Mouse (Mus musculus) frontal cortex, adult 2 months (tissue): ENCODE data around the gene Sept9. TPM values are rescaled to one million over a fixed set of nuclear protein-coding genes. Genes with fewer than 3 reads are reported as not detected.

Source experiments
- DNase-seq, 2 experiments: peaks; one replicate each; pipeline ENCODE4 v3.0.0; 2022; ENCODE audit warnings: low spot score in 1 of 2; ENCODE audit errors: extremely low spot score in 1 of 2
- polyA plus RNA-seq: library from polyadenylated mRNA; depleted of rRNA; stranded (reverse); fragments of >200 nt; gene quantifications from 2 replicates; pipeline ENCODE4 v1.2.3, GENCODE M21; 2012

The Sept9 gene
- polyA plus RNA-seq, 1 experiment, result 33.4 TPM

- DNase-seq, result no peak
Measured at GRCm38 (mm10) chr11:117360561-117360960, 161.1 kb downstream of the Sept9 start.

- no peak for DNase-seq
Measured at GRCm38 (mm10) chr11:117362307-117362706, 162.8 kb downstream of the Sept9 start.

DNA sequence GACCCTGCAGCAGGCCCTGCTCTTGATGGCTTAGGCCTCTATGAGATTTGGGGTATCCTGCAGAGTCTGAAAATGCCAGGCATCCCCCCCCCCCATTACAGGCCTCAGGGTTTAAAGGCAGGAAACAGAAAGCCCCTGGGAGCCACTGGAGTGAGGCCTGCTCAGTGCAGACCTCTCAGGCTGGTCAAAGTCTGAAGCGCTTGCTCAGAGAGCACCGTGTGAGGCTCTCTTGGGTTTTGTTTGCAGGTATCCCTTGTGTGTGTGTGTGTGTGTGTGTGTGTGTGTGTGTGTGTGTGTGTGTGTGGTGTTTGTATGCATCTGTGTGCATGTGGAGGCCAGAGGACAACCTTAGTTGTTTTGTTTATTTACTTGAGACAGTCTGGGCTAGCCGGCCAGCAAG lies 164.5 kb downstream of the Sept9 start:
- no peak for DNase-seq

DNA sequence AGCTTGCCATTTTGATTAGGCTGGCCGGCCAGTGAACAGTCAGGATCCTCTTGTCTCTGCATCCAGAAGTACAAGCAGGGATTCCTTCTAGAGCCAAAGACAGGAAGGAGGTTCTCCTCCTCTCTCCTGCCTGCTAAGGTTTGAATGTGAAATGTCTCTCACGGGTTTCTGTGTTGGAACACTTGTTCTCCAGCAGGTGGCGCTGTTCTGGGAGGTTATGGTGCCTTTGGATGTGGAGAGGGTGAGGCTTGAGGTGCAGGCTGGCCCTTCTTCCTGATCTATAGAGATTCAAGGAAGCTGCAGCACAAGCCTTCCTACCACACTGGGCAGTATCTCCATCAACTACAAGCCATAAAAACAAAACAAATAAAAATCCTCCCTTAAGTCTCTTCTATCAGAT lies 167.0 kb downstream of the Sept9 start:
- DNase-seq, result peak in 1 of 2 experiments; percentile 50

- DNase-seq, result no peak
Measured at GRCm38 (mm10) chr11:117366861-117367357, 167.4 kb downstream of the Sept9 start.

- DNase-seq, result no peak
Measured at GRCm38 (mm10) chr11:117367937-117368336, 168.5 kb downstream of the Sept9 start.

DNA sequence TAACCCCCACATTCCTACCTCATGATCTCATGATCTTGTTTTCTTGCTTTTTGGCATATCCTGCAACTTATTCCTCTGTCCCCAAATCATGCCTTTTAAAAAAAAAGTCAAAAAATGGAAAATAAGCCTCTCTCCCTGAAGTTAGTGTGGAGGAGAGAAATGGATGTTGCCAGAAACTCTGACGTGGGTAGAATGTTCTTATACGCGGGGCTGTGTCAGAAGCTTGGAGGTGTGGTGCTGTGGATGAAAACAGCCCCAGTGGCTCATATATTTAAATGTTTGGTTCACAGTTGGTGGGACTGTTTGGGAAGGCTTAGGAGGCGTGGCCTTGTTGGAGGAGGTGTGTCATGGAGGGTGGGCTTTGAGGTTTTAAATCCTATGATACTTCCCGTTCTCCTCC lies 169.9 kb downstream of the Sept9 start:
- peak in 1 of 2 experiments; percentile 32 for DNase-seq

GRCm38 (mm10) chr11:117370262-117370850 lies 170.9 kb downstream of the Sept9 start:
- DNase-seq, result no peak

DNA sequence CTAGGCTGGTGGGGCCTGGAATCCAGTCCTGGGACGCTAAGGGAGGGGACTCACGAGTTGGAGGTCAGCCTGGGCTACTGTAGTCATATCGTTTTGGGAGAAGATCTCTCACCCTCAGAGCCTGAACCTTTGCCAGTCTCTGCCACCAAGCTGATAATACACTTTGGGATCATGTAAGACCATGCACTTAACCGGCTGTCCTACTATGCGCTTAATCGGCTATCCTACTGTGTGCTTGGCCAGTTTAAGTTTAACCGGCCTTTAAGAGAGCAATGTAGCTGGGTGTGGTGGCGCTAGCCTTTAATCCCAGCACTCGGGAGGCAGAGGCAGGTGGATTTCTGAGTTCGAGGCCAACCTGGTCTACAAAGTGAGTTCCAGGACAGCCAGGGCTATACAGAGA lies 173.1 kb downstream of the Sept9 start:
- DNase-seq, result no peak

DNA sequence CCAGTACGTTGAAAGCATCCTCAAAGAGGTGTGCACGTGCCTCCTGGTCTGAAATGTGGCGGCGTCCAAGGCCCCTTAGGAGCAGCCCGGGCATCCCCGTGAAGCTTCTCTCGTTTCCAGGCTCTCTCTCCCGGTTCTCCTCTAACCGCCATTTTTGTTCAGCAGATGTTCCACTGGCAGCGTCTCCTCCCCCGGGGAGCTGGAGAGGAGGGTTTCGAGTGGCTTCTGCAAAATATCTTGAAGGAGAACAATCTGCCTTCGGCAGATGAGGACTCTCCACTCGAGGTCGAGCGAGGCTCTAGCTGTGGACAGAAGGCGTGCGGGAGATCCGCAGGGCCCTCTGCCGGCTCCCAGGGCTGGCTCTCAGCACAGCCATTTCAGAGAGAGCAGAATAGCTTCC lies 173.7 kb downstream of the Sept9 start:
- no peak for DNase-seq

- no peak for DNase-seq
Measured at GRCm38 (mm10) chr11:117373870-117374269, 174.4 kb downstream of the Sept9 start.

- no peak for DNase-seq
Measured at GRCm38 (mm10) chr11:117374288-117374687, 174.8 kb downstream of the Sept9 start.

DNA sequence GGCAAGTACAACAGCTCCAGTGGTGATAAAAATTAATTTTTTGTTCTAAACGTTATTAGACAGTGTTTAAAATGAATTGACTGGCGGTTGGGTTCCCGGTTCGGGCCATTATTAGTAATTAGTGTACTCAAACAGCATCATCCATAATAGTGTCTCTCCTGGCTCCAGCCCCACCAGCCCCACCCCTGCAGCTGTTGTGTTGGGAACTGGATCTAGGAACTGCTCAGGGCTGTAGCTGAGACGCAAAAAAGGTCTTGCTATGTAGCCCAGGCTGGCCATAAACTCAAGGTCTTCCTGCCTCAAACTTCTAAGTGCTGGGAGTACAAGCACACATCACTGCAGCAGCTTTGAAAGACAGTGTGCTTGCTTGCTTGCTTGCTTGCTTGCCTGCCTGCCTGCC lies 180.3 kb downstream of the Sept9 start:
- DNase-seq, result no peak

- DNase-seq, result no peak
Measured at GRCm38 (mm10) chr11:117384235-117384634, 184.8 kb downstream of the Sept9 start.

- DNase-seq, result peak; percentile 84 to 99
Measured at GRCm38 (mm10) chr11:117384897-117385296, 185.4 kb downstream of the Sept9 start.

DNA sequence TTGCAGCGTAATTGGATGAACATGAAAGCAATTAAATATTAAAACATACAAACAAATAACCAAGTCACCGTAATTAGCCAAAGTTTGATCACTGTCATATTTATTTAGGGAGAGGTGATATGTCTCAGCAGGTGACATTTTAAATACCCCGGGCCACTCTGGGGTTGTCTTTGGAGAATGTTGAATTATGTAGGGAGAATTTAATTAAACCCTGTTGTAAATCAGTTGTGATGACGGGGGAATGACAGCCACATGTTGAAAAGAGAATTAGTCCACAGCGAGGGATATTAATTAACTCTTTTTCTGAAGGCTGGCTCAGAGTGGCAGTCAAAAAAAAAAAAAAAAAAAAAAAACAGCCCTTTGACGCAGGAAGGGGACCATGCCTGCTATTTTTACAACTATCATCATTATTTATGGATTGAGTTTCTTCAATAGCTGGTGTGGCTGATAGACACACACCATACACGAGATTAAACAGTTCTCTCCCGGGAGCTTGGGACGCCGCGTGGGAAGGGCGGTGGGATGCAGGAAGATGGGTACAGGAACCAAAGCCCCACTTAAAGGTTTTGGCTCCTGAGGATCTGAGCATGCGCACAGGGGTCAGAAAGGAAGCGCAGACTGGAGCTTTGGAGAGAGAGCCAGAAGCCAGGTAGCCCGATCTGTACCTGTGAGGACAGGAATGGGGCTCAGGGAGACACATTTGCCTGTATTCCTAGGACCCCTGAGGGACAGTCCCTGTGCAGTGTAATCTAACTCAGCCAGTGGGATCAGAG lies 186.1 kb downstream of the Sept9 start:
- DNase-seq, result no peak

DNA sequence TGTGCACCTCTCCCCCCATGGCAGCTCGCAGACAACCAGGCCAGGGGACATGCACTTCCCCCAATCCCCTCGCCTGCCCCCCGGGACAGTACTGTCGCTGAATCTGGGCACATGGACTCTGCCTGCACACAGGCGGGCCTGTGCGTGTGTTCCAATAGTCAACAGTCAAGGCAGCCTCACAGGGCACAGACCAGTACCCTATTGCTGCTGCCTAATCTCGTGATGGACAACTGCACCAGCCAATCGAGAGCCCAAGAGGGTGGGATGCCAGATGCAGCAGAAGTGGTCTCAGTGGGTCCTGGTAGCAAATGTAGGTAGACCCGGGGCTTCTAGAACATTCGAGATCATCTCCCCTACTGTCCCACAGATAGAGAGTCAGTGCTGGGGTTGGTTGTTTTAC lies 187.8 kb downstream of the Sept9 start:
- DNase-seq, result no peak

- DNase-seq, result peak in 1 of 2 experiments; percentile 44
Measured at GRCm38 (mm10) chr11:117390001-117390402, 190.5 kb downstream of the Sept9 start.

GRCm38 (mm10) chr11:117390774-117391534 lies 191.5 kb downstream of the Sept9 start:
- no peak for DNase-seq

DNA sequence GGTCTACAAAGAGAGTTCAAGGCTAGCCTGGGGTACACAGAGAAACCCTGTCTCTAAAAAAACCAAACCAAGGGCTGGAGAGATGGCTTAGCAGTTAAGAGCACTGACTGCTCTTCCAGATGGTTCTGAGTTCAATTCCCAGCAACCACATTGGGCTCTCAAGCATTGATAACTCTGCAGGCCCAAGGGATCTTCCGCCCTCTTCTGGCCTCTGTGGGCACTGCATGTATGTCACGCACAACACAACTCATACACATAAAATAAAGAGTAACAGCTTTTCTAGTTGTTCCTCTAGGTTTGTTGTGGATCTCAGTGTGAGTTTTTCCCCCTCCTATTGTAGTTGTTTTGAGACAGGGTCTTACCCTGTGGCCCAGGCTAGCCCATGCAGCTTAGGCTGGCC lies 192.8 kb downstream of the Sept9 start:
- no peak for DNase-seq

- no peak for DNase-seq
Measured at GRCm38 (mm10) chr11:117393715-117394114, 194.3 kb downstream of the Sept9 start.
